Mouse (Mus musculus) natural killer cell, adult 2 months (primary cell): ENCODE measurements around the gene Slc22a18.
"Not testable (repeated sequence)": the region's sequence is repeated elsewhere in the genome, so short reads cannot be mapped to it uniquely, and the experiment has no call there.

Experiments
- DNase-seq, 2 experiments: peaks; one replicate each; pipeline ENCODE4 v3.0.0; 2022; ENCODE audit warnings: low spot score in 2 of 2

The Slc22a18 gene

DNA sequence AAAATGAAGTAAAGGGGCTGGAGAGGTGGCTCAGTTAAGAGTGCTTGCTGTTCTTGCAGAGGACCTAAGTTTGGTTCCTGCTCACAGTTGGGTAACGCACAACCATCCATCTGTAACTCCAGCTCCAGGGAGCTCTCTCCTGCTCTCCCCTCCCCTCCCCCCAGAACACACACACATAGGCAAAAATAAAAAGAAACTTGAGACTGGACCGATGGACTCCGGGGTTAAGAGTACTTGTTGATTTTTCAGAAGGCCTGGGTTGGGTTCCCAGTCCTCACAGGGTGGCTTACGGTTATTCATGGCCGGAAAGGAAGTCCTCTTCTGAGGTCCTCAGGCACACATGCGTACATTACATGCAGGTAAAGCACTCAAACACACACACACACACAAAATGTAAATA is 30.4 kb downstream of the Slc22a18 start:
- DNase-seq, result no peak

- no peak for DNase-seq
Observed at GRCm38 (mm10) chr7:143505411-143505810, 31.9 kb downstream of the Slc22a18 start.

DNA sequence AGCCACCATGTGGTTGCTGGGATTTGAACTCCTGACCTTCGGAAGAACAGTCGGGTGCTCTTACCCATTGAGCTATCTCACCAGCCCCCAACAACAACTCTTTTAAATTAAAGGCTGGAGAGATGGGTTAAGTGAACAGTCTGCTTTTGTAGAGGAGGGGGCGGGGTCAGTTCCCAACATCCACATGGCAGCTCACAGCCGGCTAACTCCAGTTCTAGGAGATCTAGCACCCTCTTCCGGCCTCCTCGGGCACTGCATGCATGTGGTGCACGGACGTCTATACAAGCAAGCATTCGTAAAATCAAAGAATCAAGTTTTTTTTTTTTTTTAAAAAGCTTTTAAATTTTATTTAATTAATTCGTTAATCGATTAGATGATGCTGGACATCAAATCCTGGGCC is 32.3 kb downstream of the Slc22a18 start:
- DNase-seq, result peak; percentile 47 to 71

GRCm38 (mm10) chr7:143506271-143506670 is 32.7 kb downstream of the Slc22a18 start:
- DNase-seq, result no peak

GRCm38 (mm10) chr7:143506675-143507074 is 33.1 kb downstream of the Slc22a18 start:
- peak in 1 of 2 experiments; percentile 45 for DNase-seq

DNA sequence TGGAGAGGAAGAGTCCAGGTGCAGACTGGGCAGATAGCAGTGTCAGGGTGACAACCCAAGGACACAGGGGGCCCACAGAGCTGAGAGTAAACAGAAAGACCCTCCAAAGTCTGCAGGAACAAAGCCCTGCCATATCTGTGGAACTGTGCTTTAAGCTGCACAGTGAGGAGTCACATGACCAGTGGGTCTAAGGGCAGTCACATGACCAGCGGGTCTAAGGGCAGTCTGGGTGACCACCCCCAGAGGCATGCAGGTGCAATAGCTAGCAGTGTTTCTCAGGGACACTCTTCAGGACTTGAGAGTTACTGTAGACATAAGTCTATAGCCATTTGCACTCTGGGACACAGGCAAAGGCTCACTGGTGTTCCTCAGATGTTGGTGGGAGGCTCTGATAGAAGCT is 36.0 kb downstream of the Slc22a18 start:
- DNase-seq, result no peak

GRCm38 (mm10) chr7:143510593-143511334 is 37.2 kb downstream of the Slc22a18 start:
- DNase-seq, result no peak

DNA sequence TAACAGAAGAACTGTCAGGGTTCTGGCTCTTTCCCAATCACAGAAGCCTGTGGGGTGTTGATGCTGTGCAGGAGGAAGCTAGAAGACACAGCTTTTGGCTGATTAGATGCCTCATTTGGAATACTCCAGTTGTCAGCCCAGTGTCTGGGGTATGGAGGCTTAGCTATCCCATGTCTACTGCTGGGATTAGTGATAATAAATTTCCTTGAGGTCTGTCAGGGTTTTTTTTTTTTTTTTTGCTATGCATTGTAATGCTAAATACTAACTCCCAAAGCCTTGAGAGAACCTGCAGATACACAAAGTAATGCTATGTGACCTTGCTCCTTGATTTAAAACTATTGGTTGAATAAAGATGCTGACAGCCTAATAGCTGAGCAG is 37.8 kb downstream of the Slc22a18 start:
- DNase-seq, result no peak

DNA sequence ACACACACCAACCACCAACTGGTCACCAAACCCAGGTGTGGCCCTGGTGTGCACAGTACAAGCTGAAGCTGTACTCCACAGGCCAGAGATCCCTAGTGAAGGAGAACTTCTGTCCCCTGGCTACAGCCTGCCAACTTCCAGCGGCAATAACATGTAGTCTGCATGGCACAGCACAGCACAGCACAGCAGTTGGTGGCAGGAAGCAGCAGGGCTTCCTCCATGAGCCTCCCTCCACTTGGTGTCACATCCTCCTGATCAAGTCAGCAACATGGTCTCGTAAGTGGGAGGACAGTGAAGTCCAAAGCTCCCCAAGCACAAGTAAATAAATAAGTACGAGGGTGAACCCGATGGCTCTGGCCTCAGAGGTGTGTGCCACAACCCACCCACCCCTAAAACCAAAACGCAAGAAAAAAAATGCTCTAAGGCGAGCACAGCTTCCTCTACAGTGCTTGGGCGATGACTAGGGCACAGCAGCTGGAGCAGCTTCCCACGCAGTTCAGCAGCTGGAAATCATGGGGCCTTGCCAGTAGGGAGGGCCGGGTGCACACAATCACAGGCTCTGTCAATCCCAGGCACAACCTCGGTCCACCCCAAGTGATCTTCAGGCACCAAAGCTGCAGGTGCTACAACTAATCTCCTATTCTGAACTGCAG is 40.4 kb downstream of the Slc22a18 start:
- no peak for DNase-seq

- no peak for DNase-seq
Observed at GRCm38 (mm10) chr7:143514416-143514768, 40.9 kb downstream of the Slc22a18 start.

DNA sequence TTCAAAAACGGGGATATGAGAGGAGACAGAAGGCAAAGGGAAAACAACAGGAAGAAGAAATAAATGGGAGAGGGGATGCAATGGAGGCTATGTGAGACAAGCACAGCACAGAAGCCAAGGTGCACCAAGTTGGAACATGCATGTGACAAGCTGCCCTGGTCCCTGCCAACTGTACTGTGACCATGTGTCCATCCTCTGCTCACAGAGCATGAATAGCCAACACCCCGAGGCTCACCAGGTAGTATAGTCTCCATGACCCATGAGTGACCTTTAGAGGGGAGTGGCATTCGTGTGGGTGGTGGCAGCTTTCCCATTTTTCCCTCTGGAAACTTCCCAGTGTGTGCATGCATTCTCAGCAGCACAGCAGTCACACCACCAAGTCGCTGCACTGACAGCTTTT is 45.8 kb downstream of the Slc22a18 start:
- no peak for DNase-seq

DNA sequence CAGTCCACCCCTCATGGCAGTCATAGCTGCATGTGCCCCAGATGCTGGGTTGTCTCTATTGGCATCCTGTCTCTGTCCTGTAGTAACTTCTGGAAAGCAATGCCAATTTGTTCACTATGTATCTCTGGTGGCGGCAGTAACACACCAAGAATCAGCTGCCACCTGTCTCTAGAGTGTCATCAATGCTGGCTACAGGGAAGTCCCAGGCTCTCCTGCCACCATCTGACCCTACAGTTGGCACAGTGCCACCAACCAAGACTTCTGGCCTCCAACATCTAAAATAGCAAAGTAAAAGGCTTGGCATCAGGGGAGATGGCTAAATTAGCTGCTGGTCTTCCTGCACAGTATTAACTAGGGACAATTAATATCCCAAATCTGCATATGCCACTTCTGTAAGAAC is 58.9 kb downstream of the Slc22a18 start:
- no peak for DNase-seq

DNA sequence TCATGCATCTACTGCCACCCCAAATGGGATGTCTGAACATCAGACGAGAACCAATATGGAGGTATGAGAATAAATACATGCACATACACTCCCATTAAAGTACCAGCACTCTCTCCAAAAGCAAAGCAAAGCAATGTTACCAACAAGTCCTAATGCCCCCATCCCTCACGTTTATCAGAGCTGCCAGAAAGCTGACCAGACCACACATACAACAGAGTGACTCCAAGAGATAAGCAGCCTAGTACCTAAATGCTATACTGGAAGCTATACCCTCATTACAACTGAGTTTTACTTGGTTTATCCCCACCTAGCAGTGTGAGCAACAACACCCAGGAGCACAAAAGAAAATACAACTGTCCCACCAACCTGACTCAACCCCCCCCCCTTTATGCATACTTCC is 59.7 kb downstream of the Slc22a18 start:
- no peak for DNase-seq

- no peak for DNase-seq
Observed at GRCm38 (mm10) chr7:143536251-143536650, 62.7 kb downstream of the Slc22a18 start.

DNA sequence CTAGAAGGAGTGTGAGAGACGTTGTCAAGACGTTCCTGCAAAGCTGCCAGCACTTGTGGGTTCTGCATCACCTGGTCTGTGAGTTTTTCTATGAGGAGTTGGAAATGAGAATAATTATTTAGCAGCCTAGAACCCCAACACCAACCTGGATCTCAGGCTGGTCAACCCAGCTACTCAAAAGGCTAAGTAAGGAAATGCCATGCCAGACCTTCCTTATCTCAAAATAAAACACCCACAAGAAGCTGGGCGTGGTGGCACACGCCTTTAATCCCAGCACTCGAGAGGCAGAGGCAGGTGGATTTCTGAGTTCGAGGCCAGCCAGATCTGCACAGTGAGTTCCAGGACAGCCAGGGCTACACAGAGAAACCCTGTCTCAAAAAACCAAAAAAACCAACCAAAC is 64.7 kb downstream of the Slc22a18 start:
- not testable (repeated sequence) for DNase-seq

- no peak for DNase-seq
Observed at GRCm38 (mm10) chr7:143538671-143539070, 65.1 kb downstream of the Slc22a18 start.

GRCm38 (mm10) chr7:143544368-143544767 is 70.8 kb downstream of the Slc22a18 start:
- peak; percentile 50 to 69 for DNase-seq

- no peak for DNase-seq
Observed at GRCm38 (mm10) chr7:143546554-143546953, 73.0 kb downstream of the Slc22a18 start.

DNA sequence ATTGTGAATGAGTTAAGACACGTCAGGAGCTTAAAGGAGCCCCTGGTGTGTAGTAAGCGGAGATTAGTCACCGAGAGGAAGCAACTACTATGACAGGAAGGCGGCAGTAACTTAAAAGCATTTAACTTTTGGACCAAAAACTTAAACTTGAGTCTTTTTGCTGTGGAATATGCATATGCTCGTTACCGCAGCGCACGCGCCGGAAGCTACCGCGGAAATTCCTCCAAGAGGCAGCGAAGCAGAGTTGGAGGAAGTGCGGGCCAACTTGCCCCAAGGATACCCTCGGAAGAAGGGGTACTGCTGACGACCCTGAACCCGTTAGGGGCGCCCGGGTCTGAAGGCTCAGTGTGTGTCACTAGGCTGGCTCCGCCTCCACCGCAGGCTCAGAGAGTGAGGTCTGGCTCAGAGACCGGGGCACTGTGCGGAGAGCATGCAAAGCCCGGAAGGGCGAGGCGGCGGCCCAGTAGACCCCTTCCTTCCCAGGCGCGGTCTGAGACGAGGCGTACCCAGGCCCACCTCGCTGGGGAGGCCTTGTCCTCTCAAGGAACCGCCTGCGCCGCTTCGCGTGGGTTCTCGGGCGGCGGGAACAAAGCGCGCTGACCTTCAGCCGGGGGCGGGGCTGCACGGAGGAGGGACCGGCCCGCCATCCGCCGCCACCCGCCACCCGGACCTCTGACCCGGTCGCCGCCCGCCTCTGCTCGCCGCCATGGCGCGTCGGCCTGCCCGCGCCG is 74.9 kb downstream of the Slc22a18 start:
- peak; percentile 66 to 76 for DNase-seq
